Mouse (Mus musculus) kidney, adult 10 weeks (tissue): ENCODE results near the gene Rfc4. TPM values are rescaled to one million over a fixed set of nuclear protein-coding genes. Genes with fewer than 3 reads are reported as not detected.

ENCODE experiments used
- polyA plus RNA-seq: library from polyadenylated mRNA; stranded (reverse); fragments of 350-450 nt; fragmentation: Illumina TruSeq; extraction: RNeasy Lipid Tissue Mini Kit (QIAGEN cat#74804); gene quantifications from one replicate; pipeline ENCODE4 v1.2.3, GENCODE M21; 2014; ENCODE audit warnings: low read depth, low replicate concordance

Rfc4 gene
- polyA plus RNA-seq: 19.9 TPM

DNA sequence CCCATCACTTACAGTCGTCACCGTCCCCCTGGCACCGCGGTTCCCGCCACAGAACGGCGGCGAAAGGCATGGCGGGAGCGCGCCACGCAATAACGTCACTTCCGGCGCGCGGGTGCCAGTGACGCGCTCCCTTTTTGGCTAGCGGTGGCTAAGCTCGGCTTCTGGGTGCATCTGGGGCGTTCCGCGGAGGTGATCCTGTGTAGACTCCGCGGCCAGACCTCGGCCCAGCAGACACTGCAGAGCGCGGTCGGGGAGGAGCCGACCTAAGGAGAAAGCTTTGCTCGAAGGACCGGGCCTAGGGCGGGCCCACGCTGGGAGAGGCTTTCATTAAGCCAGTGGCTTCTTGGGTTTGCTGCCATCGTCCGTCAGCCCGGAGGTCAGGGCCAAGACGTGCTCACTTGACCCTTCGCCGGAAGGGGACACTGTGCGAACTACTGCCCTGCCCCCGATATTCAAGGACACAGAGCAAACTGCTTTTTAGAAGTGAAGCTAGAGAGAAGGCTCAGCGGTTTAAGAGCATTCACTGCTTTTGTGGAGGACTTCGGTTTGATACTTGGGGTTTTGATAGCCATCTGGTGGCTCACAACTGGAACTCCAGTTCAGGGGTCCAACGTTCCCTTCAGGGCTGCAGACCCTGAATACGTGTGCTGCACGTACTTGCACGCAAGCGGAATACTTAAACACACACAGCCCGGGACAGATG lies at the start of gene Rfc4:
Gene Rfc4, minus strand, starts transcription at position 65 of the 703 bp plus-strand sequence.

DNA sequence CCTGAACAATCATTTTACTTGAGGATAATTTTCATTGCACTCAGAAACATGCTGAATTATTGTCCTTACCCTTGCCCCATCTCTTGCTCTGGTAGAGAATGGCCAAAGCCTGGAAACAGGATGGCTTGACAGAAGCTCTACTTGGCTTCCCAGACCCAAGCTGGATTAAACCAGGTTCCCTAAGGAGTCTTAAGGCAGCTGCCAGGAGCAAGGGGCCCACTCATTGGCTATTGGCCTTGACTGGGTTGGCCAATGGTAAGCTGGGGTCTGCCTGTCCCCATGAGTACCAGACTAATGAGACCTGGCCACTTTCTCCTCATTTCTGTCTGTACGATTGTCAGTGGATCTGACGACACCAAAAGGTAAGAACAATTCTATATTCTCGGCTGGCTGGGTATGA lies 18.7 kb upstream of the Rfc4 start, which contains the start of gene Adipoq:
Gene Adipoq, plus strand, starts transcription at position 257 of the 400 bp plus-strand sequence.

GRCm38 (mm10) chr16:23107231-23107942 lies 20.1 kb downstream of the Rfc4 start, which contains the start of gene Eif4a2:
Eif4a2 (plus strand) TSS chr16:23107444.

Other genes with a start within 250 kb of the Rfc4 start
- 0.36 TPM for gene Ahsg, start 236.5 kb downstream of the Rfc4 start, polyA plus RNA-seq
- gene Fetub, start 209.4 kb downstream of the Rfc4 start, polyA plus RNA-seq: 0.32 TPM
- 0.24 TPM for gene Hrg, start 176.7 kb downstream of the Rfc4 start, polyA plus RNA-seq
- 626 TPM for gene Kng2, start 98.3 kb downstream of the Rfc4 start, polyA plus RNA-seq
- gene Kng1, start 69.9 kb downstream of the Rfc4 start, polyA plus RNA-seq: 1.5 TPM
- 1,615 TPM for gene Eif4a2, start 20.3 kb downstream of the Rfc4 start, polyA plus RNA-seq
- gene Adipoq, start 18.8 kb upstream of the Rfc4 start, polyA plus RNA-seq: 6.3 TPM
- 10.9 TPM for gene St6gal1, start 97.0 kb upstream of the Rfc4 start, polyA plus RNA-seq